Mouse (Mus musculus) left cerebral cortex, postnatal 4 days (tissue): Measurements from ENCODE around the gene Prr15l. TPM values are rescaled to one million over a fixed set of nuclear protein-coding genes. Genes with fewer than 3 reads are reported as not detected.
A peak's percentile ranks its signal among the peaks of the same experiment; 100 is the strongest.

Experiments used
- DNase-seq: peaks from one replicate; pipeline ENCODE4 v3.0.0-alpha.2; 2022
- intact Hi-C: fragments of 180-260 bp; cut with DNase I; formaldehyde crosslinking; loops from one replicate; pipeline ENCODE4 v1.15.1; 2025
- total RNA-seq, 2 experiments: library from RNA; stranded (reverse); gene quantifications; 2 replicates each; pipeline ENCODE4 v1.2.3; 2021

The Prr15l gene
- total RNA-seq, 2 experiments from 2014 or later: not detected

DNA sequence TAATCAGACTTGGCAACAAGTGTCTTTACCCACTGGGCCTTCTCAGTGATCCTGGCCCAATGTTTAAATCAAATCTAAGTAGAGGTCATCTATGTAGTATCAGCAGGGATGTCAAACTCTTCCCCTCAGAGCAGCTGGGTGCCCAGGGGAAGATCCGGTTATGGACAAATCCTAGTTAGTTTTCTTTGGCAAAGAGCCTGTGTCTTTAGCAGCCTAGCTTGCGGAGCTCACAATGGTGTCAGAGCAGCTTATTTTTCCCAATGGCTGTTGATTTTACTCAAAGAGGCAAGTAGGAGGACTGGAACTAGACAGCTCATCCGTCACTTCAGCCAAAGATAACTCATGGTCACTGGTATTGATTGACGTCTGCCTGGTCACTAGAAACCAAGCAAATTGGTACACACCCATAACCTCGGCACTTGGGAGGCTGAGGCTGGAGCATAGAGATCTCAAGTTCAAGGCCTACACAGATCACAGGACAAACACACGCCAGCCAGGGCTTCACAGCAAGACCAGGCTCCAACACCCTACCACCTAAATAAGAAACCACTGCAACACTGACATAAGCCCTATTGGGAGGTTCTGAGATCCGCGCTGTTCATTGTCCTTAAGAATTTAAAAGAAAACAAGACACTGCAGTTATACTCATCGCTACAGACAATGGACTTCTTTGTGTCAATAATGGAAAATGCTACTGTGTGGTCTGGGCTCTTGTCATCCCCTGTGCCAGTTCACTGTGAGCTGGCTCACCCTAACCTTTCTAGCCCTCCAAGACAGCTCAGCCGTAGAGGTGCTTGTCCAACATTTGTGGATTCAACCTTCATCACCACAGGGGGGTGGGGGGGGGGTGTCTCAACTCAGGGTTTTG is 47.8 kb downstream of the Prr15l start:
- no peak for DNase-seq
- intact Hi-C loops: no loop called here

- intact Hi-C loops: no loop called here
- no peak for DNase-seq
Measured at GRCm38 (mm10) chr11:96976379-96976687, 48.4 kb downstream of the Prr15l start.

DNA sequence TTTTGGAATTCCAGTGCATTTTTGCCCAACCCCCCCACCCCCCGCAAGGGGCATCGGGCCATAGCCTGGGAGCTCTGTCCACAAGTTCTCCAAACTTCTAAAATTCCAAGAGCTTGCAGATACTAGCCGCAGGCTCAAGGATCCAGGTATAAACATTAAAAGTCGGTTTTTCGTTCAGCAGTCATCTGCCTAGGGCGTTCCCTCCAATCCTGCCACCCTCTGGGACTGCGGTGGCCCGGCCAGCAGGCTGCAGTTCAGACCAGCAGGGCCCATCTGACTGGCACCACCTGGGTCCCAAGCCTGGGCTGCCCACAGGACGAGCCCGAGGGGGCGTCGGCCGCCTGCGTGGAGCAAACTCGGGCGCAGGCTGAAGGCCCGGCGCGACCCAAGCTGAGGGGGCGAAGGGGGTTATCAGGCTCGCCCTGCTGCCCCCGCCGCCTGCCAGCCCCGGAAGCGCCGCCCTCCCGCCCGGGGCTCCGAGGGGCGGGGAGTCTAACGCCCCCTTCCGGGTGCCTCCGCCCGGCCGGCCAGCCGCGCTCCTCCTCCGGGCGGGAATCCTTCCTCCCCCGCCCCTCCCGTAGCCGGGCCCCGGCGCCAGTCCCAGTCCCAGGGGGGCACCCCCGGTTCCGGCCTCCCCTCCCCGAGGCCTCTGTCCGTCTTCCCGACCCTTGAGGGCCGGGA is 49.1 kb downstream of the Prr15l start:
- peak; percentile 88 for DNase-seq
- intact Hi-C loops: no loop called here

DNA sequence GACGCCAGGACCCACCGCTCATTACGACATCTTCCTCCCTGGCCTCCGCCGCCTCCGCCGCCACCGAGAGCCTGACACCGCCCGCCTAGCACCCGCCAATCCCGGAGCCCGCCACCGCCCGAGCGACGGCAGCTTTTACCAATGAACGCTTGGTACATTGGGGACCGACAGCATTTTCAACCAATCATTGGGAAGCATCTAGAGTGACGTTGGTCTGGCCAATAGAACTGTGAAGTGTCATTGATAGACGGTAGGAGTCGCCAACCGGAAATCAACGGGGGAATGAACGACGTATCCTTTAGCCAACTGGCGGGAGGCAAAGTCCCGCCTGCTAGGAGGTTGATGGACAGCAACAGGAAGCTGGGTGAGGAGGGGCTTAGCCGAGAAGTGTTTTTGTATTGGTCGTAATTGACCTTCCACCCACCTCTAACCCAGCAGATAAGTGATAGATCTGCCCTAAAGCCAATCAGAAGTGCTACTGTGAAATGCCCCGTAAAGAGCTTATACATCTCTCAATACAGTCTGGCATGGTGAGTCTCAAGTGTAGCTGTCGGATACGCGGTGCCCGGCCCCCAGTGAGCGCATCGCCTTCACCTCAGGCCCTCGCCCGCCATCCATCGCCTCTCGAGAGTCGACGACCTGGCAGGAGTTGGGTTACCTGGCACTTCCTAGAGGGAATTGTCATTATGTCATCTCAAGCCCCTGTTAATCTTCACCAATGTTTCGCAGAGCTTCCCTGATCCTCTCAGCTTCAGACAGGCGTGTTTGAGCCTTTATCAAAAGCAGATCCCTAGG is 49.9 kb downstream of the Prr15l start:
- intact Hi-C loops: no loop called here

GRCm38 (mm10) chr11:96978401-96979246 is 50.7 kb downstream of the Prr15l start:
- no peak for DNase-seq
- intact Hi-C loops: no loop called here

More for the DNA sequence above, 49.9 kb downstream of the Prr15l start:
- DNase-seq: peak; percentile 99

- intact Hi-C loops: no loop called here
- DNase-seq: no peak
Measured at GRCm38 (mm10) chr11:96979329-96979728, 51.4 kb downstream of the Prr15l start.

- intact Hi-C loops: no loop called here
- no peak for DNase-seq
Measured at GRCm38 (mm10) chr11:96980021-96980420, 52.1 kb downstream of the Prr15l start.

DNA sequence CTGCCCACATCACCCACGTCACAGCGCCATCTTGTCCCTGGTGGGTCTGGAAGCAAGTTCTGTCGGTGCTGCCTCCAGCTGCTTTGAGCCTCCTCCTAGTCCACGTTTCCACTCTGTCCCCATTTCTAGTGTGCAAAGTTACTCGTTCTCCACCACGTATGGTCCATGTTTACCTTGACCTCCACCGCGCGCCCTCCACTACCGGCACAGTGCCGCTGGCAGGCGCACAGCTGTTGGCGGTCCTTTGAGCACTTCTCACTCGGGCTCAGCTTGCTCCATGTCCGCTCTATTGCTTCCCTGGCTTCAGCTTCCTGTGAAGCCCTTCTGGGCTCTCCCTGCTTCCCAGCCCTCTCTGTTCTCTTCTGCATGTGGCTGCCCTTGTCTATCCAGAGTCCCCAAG is 53.6 kb downstream of the Prr15l start:
- intact Hi-C loops: no loop called here
- no peak for DNase-seq

DNA sequence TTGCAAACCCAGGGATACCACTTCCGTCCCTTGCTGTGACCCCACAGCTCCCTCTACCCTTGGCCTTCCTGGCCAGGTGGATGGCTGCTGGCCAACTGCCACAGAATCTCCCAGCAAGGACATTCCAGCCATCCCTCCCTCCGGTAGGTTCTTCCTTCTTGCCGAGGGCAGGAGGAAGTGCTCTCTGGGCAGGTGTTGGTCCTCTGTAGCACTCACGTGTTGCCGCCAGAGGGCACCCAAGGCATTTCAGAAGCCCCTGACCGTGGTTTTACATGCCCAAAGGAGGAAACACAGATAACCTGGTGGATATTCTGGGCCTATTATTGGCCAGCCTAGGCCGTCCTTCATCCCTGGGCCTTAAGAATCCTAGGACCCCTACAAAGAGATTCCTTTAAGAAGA is 54.5 kb downstream of the Prr15l start:
- intact Hi-C loops: loop anchor here (2.0 kb wide), 1 partner anchor 40 kb away; no protein-coding TSS in a partner anchor
- DNase-seq: peak; percentile 86

DNA sequence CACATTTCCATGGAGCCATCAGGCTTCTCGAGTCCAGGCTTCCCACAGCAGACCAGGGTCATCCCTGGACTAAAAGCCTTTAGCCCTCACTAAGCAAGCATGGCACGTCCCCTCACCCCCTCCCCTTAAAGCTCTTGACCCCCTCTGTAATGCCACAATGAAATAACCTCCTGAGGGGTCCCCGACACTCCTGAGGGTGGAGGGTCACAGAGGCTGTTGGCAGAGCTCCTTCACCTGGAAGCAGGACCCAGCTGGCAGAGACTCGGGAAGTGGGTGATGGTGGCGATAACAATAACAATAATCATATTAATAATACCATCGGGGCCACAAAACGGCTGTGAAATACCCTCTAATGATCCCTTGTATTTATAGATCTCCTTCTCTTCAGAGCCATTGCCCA is 55.0 kb downstream of the Prr15l start, which contains the start of gene Sp2:
Gene Sp2 (minus strand): TSS at position 101 of the 400 bp plus-strand sequence.
- no peak for DNase-seq
- intact Hi-C loops: loop anchor here (2.0 kb wide), 1 partner anchor 40 kb away; no protein-coding TSS in a partner anchor

DNA sequence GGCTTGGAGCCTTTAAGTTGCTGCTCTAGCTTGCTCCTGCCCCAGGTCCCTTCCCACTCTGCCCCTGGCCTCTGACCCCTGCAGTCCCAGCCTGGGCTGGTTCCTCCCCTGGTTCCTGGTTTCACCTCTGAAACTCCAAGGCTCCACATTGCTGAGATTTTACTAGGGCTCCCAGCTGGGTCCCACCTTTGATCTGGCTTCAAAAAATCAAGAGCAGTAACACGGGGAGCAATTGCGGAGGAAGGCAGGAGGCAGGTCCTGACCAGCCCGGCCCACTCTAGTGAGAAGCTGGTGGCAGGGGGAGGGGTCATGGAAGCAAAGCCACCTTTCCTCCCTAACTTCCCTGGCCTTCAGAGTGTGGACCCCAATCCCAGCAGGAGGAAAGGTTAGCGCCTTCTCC is 57.0 kb downstream of the Prr15l start:
- DNase-seq: no peak
- intact Hi-C loops: no loop called here

GRCm38 (mm10) chr11:96986463-96986862 is 58.6 kb downstream of the Prr15l start:
- intact Hi-C loops: no loop called here
- no peak for DNase-seq

Other genes starting within 250 kb of the Prr15l start
- 10 to 100 TPM; 46.3 to 50.4 TPM for gene Snx11, start 150.5 kb upstream of the Prr15l start, total RNA-seq
- 10 to 100 TPM; 79.3 to 79.5 TPM for gene Cbx1, start 139.0 kb upstream of the Prr15l start, total RNA-seq
- 100 to 1,000 TPM; 108 to 115 TPM for gene Nfe2l1, start 98.1 kb upstream of the Prr15l start, total RNA-seq
- gene Copz2, start 78.2 kb upstream of the Prr15l start, total RNA-seq: 1 to 10 TPM; 4.1 to 5.9 TPM
- 10 to 100 TPM; 63.3 to 65.4 TPM for gene Cdk5rap3, start 11.6 kb upstream of the Prr15l start, total RNA-seq
- 10 to 100 TPM; 11.7 to 15.1 TPM for gene Pnpo, start 15.9 kb downstream of the Prr15l start, total RNA-seq
- 10 to 100 TPM in 1 of 2 experiments, 1 to 10 TPM in 1; 9.5 to 11.5 TPM for gene Sp2, start 54.9 kb downstream of the Prr15l start, total RNA-seq
- 1 to 10 TPM in 1 of 2 experiments, under 1 TPM in 1; 0.92 to 1.1 TPM for gene Sp6, start 85.3 kb downstream of the Prr15l start, total RNA-seq
- gene Scrn2, start 101.8 kb downstream of the Prr15l start, total RNA-seq: 1 to 10 TPM; 5.5 to 7.3 TPM
- gene Lrrc46, start 113.3 kb downstream of the Prr15l start, total RNA-seq: 1 to 10 TPM; 1.0 to 1.5 TPM
- 10 to 100 TPM; 45.1 to 49.7 TPM for gene Mrpl10, start 113.5 kb downstream of the Prr15l start, total RNA-seq
- gene Osbpl7, start 122.5 kb downstream of the Prr15l start, total RNA-seq: 10 to 100 TPM; 15.3 to 18.4 TPM
- gene Tbx21, start 187.2 kb downstream of the Prr15l start, total RNA-seq: under 1 TPM; 0.20 to 0.32 TPM
- gene Tbkbp1, start 223.4 kb downstream of the Prr15l start, total RNA-seq: 10 to 100 TPM; 52.4 to 55.8 TPM